Mouse (Mus musculus) liver, adult 2 months (tissue): ENCODE measurements around the gene Irak4.

Experiments used
- CTCF ChIP-seq: fragments of 200-500 bp; IDR thresholded peaks from 2 replicates; pipeline ENCODE4 v1.5.1; 2011; ENCODE audit warnings: low read depth, low read length, control low read depth
- POLR2A ChIP-seq: fragments of 200-500 bp; IDR thresholded peaks from 2 replicates; pipeline ENCODE4 v1.6.1; 2011; ENCODE audit warnings: low read length, control low read depth; ENCODE audit not compliant: insufficient read depth; ENCODE audit errors: extremely low read depth

GRCm38 (mm10) chr15:94628463-94628829 is 85.0 kb downstream of the Irak4 start:
- no peak for TF ChIP-seq POLR2A
- TF ChIP-seq CTCF = no peak
